Mouse (Mus musculus) right cerebral cortex, adult 18-20 months (tissue): ENCODE results near the gene Soat1.
A peak's percentile ranks its signal among the peaks of the same experiment; 100 is the strongest.

Experiments used
- DNase-seq: peaks from one replicate; pipeline ENCODE4 v3.0.0; 2022; ENCODE audit warnings: mixed read lengths

Gene Soat1

DNA sequence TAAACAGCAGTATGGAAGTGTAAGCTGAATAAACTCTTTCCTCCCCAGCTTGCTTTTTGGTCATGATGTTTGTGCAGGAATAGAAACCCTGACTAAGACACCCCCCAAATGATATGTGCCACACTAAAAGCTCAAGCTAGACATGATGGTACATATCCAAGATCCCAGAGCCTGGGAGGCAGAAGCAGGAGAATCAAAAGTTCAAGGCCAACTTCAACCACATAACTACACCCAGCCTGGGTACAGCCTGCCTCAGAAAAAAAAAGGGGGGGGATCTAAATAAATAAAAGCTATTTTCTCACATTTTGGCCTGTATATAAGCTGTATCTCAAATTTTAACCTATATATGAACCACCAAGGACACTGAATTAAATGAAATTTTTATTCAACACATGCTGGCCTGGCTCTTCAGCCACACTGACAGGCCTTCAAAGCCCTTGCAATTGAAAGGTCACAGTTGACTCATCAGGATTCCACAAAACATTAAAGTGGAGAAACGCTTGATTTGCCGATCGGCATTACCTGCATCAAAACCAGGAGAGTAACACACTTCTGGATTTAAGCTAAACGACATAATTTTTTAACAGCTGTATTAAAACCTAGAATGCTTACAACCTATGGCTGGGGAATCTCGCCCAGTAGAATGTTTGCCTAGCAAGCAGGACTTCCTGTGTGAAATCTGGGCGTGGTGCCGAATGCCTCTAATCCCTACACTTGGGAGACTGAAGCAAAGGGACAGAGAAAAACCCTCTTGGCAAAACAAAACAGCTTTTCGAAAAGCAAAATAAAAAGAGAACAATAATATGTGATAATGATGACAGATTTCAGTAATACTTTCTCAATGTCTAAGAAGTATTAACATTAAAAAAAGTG lies 9.9 kb downstream of the Soat1 start:
- DNase-seq: no peak

DNA sequence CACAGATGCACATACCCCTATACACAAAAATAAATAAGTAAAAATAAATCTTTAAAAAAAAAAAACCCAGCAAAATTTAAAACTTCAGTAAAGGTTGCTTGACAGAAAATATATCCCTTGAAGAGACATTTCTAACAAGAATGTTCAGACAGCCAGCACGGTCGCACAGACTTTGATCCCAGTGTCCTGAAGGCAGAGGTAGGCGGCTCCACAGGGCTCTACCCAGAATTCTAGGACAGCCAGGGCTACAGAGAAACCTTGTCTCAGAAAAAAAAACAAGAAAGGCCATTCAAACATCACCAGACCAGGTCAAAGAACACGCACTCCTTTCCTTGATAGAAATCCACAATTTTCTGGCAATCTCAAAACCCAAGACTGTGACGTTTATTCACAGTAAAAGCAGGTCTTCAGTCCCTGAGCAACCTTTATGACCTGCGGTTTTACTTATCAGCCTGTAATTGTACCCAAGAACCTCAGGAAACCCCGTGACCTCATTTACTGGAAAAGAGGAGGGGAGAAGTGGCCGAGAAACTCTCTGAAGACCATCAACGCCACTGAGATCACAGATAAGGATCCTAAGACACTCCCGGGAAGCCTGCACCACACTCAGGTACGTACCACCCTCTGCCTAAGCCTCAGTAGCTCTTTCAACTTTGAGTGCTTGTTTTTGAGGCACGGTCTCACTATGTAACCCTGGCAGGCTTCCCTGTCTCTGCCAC lies 11.7 kb downstream of the Soat1 start:
- DNase-seq: no peak

DNA sequence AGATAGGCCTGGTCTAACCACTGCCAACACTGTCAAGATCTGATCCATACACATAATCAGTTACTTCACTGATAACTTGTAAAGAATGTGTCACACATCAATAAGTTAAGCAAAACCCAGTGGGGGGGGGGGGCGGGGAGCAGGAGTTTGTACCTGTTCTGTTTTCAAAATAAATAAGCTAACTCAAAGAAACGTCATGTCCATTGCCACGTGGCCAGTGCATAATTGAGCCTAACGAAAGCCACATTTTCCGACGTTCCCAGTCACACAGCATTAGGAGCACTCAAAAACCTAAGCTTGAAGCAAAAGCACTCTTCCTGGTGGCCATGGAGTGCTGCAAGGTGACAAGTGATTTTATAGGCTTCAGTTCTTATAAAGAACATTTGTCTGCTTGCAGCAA lies 13.1 kb downstream of the Soat1 start:
- no peak for DNase-seq

DNA sequence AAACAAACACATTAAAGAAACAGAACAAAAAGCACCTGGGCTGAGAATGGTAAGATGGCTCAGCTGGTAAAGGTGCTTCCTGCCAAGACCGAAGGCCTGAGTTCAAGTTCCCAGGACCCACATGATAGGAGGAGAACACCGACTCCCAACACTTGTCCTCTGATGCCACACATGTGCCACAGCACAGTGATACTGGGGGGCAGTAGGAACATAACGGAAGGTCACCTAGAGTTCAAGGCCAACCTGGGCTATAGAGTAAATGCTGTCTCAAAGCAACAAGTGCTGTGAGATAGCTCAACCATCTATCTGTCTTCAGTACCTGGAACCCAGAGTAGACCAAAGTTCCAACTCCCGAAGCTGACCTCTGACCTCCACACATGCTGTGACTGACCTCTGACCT lies 13.9 kb downstream of the Soat1 start:
- DNase-seq: no peak

DNA sequence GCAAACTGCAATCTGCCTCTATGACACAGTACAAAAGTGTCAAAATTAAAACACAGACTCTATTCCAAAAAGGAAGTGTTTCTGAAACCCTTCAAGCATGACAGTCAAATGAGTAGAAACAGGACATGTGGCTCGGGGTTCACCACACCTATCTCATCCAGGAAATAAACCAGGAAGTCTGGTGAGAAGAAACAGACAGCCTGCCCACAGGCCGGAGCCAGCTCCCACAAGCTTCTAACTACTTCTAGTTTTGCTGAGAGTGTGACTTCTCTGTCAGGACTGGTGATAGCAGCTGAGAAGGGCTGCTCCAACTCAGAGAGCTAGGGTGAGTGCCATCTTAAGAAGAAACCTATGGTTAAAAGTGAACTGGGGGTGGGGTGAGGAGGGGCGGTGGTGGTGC lies 14.4 kb downstream of the Soat1 start:
- DNase-seq: no peak

DNA sequence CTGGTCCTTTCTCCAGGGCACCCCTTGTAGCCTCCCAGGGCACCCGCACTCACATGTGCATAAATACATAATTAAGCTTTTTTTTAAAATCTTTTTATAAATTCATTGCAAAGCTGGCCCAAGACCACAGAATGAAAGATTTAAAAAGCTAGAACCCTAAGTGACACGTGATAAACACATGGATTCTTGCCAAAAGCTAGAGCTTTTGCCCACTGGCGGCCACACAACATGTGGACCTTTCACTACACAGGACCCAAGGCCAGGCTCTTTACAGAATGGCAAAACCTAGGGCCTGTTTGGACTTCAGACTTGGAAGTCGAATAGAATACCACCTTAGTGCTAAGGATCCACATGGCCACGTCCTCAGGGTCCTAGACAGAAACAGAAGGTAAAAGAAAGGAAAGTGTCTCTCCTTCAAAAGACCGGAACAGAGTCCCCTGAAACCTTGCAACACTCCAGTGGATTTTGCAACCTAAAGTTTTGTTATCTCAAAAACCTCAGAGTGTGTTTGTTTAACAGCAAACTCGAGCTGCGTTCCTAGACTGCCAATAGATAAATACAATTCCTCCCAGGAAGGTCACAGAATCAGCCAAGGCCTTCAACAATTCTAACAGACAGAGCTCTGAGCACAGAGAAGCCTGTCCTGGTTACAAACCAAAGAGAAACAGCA lies 15.6 kb downstream of the Soat1 start:
- DNase-seq: no peak

DNA sequence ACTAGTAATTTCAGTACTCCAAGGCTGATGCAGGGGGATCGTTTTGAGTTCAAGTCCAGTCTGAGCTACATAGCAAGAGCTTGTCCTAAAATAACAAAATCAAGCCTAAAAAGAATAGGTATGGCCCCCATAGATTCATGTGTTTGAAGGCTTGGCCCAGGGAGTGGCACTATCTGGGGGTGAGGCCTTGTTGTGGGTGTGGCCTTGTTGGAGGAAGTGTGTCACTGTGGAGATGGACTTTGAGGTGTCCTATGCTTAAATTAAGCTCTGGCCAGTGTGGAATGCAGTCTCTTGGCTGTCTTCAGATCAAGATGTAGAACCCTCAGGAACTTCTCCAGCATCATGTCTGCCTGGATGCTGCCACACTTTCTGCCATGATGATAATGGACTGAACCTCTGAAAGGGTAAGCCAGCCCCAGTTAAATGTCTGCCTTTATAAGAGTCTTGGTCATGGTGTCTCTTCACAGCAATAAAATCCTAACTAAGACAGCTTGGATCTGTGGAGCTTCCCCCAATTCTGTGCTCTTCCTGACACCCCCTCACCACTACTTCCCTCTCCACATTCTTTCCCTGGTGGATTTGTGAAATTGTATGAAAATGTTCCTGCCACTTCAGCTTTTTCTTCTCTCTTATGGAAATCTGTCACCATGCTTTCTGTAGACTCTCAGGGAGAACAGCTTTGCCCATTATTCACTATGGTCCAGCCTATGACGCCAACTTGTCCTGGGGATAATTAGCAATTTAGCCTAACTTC lies 18.9 kb downstream of the Soat1 start:
- peak; percentile 22 for DNase-seq

DNA sequence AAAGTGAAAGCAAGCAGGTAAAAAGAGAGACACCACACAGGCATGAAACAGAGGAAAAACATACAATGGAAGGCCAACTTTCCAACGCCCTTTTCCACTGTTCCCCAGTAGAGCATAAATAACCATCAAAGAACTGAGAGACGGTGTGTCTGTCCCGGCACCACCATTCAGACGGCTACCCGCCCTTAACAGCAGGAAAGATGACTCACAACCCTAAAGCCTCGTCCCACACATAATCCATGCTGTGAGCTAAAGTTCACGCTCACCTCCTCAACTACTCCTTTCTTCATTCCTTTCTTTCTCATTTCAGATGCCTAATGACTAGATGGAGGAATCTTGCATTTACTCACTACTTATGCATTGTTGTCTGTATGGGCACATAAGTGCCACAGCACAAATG lies 19.7 kb downstream of the Soat1 start:
- peak; percentile 24 for DNase-seq

DNA sequence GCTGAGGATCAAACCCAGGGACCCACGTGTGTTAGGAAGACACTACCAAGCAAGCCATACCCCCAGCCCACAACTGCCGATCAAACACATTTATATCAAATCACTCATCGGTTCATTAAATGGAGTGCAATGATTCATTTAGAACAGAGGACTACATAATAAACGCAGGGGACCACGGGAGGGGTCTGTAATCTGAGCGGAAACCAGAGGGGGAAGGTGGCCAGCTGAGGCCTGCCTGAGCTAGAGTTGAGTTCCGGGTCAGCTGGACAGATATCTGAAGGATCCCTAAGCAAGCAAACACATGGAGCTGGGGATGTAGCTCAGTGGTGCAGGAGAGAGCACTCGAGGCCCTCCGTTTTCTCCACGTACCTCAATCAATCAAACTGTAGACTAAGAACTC lies 20.3 kb downstream of the Soat1 start:
- no peak for DNase-seq

DNA sequence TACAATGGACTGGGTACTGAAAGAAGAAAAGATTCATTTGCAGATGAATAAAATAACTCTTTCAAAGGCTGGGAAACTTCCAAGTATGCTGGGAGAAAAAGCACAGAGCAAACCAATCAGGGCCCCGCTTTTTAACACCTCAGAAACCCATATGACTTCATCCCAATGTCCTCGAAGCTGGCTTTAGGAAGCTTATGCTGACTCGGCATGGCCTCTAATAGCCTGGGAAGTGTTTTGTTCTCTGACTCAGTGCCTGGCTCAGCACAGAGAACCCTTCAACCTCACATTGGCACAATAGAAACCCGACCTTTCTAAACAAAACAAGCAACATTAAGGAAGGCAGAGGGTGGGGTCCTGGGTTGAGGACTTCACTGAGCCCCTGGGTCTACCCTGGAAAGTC lies 23.7 kb downstream of the Soat1 start:
- DNase-seq: no peak

DNA sequence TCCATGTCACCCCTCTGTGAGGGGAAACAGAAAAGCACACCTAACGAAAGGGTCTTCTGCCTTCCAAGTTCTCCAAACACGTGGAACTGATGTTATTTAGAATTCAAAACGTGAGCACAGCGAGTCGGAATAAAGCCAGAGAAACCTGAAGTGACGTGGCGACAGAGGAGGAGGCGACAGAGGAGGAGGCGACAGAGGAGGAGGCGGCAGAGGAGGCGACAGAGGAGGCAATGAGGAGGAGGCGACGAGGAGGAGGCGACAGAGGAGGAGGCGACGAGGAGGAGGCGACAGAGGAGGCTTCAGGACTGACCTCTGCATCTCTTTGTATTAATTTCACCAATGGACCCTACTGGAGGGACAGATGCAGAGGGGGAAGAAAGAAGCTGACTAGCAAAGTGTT lies 24.4 kb downstream of the Soat1 start:
- DNase-seq: no peak

DNA sequence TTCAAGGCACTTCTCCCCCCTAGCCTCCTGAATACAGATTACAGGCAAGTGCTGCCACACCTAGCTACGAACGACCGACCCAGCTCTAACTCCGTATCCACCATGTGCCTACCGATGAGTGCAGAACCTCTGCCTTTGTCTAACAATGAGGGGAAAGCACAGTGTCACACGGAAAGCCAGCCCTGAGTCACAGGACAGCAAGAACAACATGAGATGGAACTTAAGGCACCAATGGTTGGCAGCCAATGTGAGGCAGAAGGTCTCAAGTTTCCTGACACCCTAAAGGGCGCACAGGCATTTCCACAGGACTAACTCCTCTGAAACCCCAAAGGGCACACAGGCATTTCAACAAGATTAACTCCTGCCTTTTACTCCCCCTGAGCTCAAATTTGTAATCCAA lies 25.0 kb downstream of the Soat1 start:
- DNase-seq: no peak

DNA sequence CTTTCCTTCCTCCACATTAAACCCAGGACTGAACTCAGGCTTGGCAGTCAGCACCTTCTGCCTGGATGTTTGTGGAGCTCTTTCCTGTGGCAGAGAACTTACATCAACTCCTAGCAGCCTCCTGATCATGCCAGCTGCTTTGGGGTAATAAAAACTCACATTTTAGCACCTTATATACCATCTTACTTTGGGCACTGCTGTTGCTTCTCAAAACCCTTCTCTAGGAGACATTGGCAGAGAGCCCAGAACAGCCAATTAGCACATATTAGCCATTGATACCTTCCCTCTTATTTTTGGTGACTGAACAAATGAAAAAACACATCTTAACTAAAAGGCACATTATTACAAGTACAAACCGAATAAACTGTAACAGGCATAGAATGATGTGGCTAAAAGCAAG lies 29.1 kb downstream of the Soat1 start:
- DNase-seq: peak; percentile 8

DNA sequence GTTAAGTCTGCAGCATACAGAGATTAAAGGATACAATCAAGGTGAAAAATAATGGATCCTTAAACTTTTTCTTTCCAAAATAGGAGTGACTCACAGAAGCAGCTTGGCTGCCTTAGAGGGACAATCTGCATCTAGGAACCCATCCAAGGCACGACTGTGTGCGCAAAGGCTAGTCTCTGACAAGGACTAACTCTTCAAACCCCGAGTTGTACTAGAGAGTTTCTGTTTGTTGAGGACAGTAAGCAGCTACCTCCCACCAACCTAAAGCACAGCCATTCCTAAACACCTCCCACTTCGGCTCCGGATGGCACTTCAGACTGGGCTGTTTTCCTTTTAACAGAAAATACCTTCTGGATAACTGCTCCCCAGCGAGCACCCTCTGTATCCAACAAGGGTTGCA lies 31.4 kb downstream of the Soat1 start:
- peak; percentile 62 for DNase-seq

DNA sequence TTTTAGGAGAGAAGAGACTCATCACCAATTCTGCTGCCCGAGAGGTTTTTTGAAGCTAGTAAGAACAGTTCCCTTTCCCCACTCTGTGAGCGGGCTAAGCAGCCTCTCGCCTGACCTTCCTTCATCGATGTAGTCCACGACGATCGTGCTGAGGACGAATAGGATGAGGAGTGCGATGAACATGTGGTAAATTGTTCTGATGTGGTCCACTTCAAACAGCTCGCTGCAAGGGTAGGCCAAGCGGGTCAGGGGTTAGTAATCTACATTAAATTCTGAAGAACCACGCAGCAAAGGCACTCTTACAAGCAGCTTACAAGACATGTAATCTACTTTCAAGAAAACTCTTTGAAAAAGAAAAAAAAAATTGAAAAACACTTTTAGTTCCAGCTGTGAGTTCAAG lies 31.9 kb downstream of the Soat1 start:
- no peak for DNase-seq

DNA sequence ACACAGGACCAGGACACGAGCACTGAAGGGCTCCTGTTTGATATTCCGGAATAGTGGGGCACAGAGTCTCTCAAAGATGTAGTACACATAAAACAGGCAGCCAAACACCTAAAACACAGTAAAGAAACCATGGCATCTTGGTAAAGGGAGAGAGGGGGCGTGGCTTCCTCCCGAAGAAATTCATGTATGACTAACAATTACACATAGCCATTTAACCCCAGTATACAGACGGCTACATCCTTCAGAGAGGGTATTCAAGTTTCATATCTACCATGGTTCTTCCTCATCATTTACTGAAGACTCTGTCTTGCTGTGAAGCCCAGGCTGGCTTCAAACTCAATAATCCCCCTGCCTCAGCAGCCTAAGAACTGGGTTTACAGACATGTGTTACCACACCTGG lies 36.4 kb downstream of the Soat1 start:
- no peak for DNase-seq

DNA sequence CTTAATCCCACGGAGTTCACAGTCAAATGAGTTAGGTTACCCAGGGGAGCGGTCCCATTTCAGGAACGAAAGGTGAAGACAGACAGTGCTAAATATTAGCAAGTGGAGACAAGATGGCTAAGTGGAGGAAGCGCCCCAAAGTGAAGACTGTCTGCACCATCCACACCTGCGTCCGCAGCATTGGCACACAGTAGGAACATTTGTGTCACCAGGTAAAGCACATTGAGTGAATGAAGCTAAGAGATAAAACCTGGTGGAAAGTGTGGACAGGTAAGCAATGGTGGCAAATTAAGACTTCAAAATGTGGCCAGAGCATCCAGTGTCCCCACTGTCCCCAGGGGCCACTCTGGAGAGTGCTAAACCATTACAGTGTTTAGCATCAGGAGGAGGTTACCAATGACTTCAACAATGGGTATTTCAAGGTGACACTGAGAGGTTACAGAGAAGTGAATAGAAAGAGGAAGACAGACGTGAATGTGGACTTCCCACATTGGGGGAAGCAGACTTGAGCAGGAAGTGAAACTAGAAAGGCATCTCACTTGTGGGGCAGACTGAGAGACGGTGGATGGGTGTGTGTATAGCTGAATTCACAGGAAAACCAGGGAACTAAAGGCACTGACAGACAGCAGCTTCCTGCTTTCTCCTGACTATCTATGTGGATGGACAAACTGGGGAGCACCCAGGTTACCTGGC lies 37.0 kb downstream of the Soat1 start:
- no peak for DNase-seq

DNA sequence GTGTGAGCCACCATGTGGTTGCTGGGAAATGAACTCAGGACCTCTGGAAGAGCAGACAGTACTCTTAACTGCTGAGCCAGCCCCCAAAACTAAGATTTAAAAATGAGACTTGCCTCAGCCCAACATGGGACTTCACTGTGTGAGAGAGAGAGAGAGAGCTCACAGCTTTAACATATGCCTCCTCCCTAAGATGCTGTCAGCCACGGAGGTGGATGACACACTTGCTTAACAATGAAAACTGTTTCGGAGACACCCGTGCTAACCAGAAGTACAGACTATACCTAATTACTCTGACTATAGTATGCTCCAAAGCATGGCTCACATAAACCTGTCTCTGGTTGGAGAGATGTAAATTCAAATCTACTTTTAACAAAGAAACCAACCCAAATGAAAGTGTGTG lies 40.6 kb downstream of the Soat1 start:
- DNase-seq: peak; percentile 13

DNA sequence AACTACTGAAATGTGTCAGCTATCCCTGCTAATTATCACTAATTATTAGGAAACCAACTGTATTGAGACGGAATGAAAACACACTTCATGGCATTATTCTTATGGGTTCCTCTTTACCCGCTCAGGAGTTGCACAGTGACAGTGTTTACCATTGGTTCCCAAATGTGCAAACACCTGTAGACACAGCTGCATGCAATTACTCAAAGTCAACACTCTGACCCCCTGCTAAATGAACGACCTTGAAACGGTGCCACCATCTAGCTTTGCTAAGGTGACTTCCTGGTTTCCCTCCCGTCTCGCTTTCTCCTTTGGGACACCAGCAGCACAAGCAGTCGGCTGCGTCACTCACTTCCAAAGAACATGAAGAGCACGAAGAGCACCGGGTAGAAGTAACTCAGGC lies 41.6 kb downstream of the Soat1 start:
- DNase-seq: no peak

DNA sequence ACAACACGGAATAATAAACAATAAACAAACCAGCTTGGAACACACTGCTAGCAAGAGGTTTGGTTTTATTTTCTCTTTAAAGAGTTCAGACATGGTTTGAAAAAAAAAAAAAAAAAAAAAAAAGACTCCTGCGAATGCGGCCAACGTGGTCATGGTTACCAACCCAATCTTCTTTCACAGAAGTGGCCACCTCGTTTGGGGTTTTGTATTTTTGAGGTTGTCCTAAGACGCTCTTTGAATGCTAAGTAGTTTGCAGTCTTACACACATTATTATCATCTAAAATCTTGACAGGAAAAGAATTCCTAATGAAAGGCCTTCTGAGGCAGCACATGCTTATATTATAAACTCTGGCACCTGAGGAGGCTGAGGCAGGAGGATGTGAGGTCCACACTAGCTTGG lies 45.7 kb downstream of the Soat1 start:
- peak; percentile 10 for DNase-seq

DNA sequence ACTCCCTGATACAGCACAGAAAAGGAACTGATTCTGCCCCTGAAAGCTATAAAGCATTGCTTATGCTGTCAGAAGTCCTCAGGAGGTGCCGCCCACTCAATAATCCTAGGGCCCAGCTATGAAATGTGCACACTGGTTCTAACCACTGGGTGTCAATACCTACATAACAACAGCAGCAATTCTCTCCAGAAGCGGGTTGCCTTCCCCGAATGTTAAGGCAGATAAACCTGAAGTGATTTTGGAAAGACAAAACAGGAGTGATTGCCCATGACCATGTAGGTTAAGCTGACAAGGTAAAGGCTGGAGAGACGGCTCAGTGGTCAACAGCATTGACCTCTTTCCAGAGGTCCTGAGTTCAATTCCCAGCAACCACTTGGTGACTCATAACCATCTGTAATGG lies 48.4 kb downstream of the Soat1 start:
- DNase-seq: no peak

DNA sequence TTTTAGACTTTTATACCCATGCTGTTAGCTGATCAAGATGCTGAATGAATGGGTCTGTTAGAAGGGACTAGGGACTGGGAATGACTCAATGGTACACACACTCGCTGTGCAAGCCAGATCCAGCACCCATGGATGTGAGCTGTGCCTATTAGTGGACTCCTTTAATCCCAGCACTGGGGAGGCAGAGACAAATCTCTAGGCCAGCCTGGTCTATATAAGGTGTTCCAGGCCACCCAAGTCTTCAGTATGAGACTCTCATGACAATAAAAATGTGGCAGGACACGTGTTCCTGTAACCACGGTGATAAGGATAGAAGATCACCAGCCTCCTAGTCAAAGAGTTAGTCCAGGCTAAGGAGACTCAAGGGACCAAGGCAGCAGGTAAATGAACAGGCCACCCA lies 50.1 kb downstream of the Soat1 start:
- no peak for DNase-seq

DNA sequence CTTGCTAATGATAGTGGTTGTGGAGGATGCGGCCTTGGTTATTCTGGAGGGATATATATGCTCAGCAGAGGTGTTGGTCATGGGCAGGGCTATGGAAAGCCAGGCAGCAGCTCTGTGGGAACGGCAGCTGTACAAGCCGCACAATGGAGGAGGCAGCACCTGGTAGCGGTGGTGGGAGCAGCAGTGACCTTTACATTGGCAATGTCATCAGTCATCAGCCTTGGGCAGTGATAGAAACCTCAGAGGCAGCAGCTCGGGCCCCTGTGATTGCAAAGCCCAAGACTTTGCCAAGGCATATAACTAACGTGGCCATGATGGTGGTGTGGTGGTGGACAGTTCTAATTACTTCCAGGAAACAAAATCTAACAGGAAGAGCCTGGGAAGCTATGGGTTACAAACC lies 50.6 kb downstream of the Soat1 start:
- no peak for DNase-seq
